Mouse (Mus musculus): Measurements from ENCODE around the gene Trarg1. TPM values are rescaled to one million over a fixed set of nuclear protein-coding genes. Genes with fewer than 3 reads are reported as not detected.
A peak's percentile ranks its signal among the peaks of the same experiment; 100 is the strongest.

Trarg1 gene
- total RNA-seq, 2 experiments from 2014 or later = 0.17 to 0.51 TPM

- no peak for DNase-seq
Measured at GRCm38 (mm10) chr11:76674199-76674598, 5.4 kb upstream of the Trarg1 start.

GRCm38 (mm10) chr11:76674704-76675103 is 4.9 kb upstream of the Trarg1 start:
- DNase-seq = no peak

- DNase-seq = no peak
Measured at GRCm38 (mm10) chr11:76685604-76686003, 6.0 kb downstream of the Trarg1 start.

- DNase-seq = no peak
Measured at GRCm38 (mm10) chr11:76692096-76692495, 12.5 kb downstream of the Trarg1 start.

GRCm38 (mm10) chr11:76695810-76696209 is 16.2 kb downstream of the Trarg1 start:
- no peak for DNase-seq

- DNase-seq = no peak
Measured at GRCm38 (mm10) chr11:76699626-76700025, 20.0 kb downstream of the Trarg1 start.

- DNase-seq = no peak
Measured at GRCm38 (mm10) chr11:76707656-76708055, 28.0 kb downstream of the Trarg1 start.

- DNase-seq = no peak
Measured at GRCm38 (mm10) chr11:76708066-76708465, 28.5 kb downstream of the Trarg1 start.

- no peak for DNase-seq
Measured at GRCm38 (mm10) chr11:76708881-76709280, 29.3 kb downstream of the Trarg1 start.

GRCm38 (mm10) chr11:76709625-76710452 is 30.2 kb downstream of the Trarg1 start:
- no peak for DNase-seq

DNA sequence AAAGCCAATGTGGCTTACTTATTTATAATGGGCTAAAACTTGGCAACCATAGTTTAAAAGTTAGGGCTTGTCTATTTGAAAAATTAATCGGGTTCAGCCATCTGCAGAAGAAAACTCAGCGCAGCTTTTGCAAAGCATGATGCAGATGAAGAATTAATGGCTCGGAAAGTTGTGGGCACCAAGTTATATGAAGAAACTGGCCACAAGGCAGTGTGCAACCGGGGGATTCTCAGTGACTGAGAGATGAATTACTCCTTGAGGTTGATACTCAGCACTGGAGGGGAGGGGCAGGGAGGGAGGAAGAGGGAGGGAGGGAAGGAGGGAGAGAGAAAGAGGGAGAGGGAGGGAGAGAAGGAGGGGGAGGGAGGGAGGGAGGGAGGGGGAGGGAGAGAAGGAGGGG is 37.4 kb downstream of the Trarg1 start:
- DNase-seq = no peak

DNA sequence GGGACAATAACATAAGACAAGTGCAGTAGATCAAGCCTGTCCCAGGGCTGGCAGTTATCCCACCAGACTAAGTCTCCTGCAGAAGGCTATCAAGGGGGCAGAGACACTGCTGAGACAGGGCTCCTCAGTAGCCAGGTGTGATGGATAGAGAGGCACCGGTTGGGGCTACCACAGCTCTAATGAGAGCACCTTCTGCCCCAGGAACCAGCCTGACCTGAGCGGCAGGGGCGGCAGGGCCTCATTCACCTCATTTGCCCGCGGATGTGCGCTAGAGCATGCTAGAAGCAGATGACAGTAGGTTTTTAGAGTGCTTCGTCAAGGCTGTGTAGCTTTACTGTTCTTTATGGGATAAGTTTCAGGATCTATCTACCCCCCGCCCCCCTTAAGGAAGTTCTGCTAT is 44.3 kb downstream of the Trarg1 start:
- DNase-seq = no peak

DNA sequence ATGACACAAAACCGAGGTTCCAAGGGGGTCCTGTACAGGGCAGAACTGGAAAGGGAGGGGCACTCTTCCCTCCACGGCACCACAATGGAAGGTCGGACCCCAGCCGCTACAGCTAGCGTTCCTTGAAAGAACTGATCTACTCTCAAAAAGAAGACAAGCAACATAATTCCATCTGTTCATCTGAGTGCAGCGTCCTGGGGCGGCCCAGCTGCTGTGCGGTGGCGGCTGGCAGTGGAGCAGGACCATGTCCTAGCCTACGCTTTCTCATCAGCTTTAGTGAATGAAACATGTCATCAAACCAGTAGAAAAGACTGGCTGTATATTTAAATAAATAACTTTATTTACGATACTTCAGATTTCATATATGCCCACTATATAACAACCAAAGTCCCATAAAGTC is 48.5 kb downstream of the Trarg1 start:
- peak in 1 of 2 experiments; percentile 18 for DNase-seq

- no peak for DNase-seq
Measured at GRCm38 (mm10) chr11:76730650-76731049, 51.0 kb downstream of the Trarg1 start.

- no peak for DNase-seq
Measured at GRCm38 (mm10) chr11:76734560-76734959, 55.0 kb downstream of the Trarg1 start.

GRCm38 (mm10) chr11:76735753-76736324 is 56.2 kb downstream of the Trarg1 start:
- DNase-seq = no peak

DNA sequence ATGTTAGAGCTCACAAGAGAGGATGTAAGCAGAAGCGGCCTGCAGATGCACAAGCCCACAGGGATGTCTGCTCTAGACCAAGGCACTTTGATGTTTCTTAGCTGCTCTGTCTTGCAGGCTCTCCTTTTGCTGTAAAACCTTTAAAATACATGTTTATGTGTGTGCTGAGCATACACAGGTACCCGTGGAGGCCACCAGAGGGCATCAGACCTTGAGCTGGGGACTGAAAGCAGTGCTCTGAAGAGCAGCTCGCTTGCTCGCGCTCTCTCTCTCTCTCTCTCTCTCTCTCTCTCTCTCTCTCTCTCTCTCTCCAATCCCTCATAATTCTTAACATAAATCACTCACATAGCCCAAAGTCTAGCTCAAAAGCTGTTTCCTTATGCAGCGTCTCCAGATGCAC is 59.5 kb downstream of the Trarg1 start:
- no peak for DNase-seq

DNA sequence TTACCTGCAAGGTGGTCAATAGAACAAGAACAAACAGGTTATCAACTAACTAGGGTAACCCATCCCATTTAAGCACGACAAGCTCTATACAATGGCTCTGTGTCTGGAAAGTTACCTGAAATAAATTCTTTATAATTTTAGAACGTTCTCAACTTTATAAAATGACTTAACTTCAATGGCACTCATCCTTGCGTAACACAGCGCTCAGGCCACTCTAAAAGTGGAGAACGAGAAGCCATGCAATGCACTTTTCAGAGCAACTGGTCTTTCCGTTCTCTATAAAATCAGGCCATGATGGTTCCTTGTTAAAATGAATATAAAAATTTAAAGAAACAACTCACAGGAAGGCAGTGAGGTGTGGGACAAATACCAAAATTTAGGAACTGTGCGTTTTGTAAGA is 62.9 kb downstream of the Trarg1 start:
- DNase-seq = no peak

DNA sequence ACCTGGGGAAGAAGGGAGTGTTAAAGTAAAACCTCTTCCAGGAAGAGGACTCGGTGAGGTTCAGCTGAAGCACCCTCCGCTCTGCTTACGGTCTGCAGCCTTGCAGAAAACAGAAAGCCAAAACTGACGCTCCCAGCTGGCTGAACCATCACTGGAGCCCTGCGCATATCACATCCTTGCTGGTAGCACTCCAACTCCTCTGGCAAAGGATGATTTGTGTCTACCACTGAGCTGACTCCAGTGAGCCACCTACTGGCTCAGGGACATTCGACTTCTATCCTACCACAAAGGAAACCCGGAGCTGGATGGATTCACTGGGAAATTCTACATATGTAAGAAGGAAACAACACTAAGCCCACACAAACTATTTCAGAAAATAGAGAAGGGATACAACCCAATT is 64.9 kb downstream of the Trarg1 start:
- peak in 1 of 2 experiments; percentile 21 for DNase-seq

GRCm38 (mm10) chr11:76745921-76746320 is 66.3 kb downstream of the Trarg1 start:
- DNase-seq = no peak

Data from layer of hippocampus, postnatal 36 days (tissue).